Mouse (Mus musculus) embryonic fibroblast, embryonic 13.5 days (primary cell): Measurements from ENCODE around the gene Gata2. TPM values are rescaled to one million over a fixed set of nuclear protein-coding genes. Genes with fewer than 3 reads are reported as not detected.
"Not testable (repeated sequence)": the region's sequence is repeated elsewhere in the genome, so short reads cannot be mapped to it uniquely, and the experiment has no call there.

ENCODE experiments used
- H3K27ac ChIP-seq: 2 replicates; pipeline ENCODE4 v1.5.1; 2012; ENCODE audit warnings: low read length, control low read depth, inconsistent platforms; ENCODE audit not compliant: insufficient read depth
- H3K4me1 ChIP-seq: 2 replicates; pipeline ENCODE4 v1.6.1; 2011; ENCODE audit warnings: low read length; ENCODE audit not compliant: control insufficient read depth, insufficient read depth
- H3K4me3 ChIP-seq: 2 replicates; pipeline ENCODE4 v1.5.1; 2011; ENCODE audit warnings: mild to moderate bottlenecking, control low read depth, low read length; ENCODE audit not compliant: insufficient read depth
- CTCF ChIP-seq: IDR thresholded peaks from 2 replicates; pipeline ENCODE4 v1.5.1; 2011; ENCODE audit warnings: mild to moderate bottlenecking, control low read depth, low read length, moderate library complexity, borderline replicate concordance; ENCODE audit not compliant: insufficient read depth
- POLR2A ChIP-seq: IDR thresholded peaks from 2 replicates; pipeline ENCODE4 v1.6.1; 2011; ENCODE audit warnings: low read depth, mild to moderate bottlenecking, control low read depth, low read length, moderate library complexity
- polyA plus RNA-seq: library from polyadenylated mRNA; stranded (reverse); fragments of >200 nt; gene quantifications from 2 replicates; pipeline ENCODE4 v1.2.4, GENCODE M21; 2011; ENCODE audit warnings: low read depth; ENCODE audit not compliant: missing spikeins, insufficient read length

Gata2 gene
- polyA plus RNA-seq, result 6.4 and 10.9 TPM in 2 replicates

DNA sequence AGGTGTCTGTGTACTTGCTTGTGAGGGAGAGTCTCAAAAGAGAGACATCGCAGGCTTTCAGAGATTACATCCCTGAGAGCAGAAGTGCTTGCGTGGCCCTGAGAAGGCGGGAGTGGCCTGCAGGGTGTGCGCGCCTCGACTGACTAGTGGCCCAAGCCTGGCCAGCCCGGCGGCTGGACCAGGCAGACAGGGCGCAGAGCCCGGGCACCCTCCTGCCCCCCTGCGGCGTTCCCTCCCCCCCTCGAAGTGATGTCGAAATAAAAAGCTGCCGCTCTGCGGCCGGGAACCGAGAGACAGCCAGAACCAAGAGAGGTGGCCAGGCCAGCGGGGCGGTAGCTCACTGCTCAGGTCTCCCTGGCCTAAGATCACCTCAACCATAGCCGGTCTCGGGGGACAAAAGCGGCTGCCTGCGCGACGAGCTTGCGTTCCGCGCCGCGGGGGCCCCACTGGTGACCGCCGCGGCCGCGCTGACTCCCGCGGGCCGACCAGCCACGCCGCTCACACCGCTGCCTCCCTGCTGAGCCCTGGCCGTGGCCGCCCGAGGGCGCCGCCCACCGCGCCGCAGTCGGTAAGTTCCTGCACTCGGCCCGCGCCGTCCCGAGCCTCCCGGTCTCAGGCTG lies at the start of gene Gata2:
Gata2 (plus strand) TSS at position 459 of the 620 bp plus-strand sequence.
- Histone ChIP-seq H3K27ac (no peak within 1 kb of the TSS), H3K4me3 (peak within 1 kb of the TSS; percentile 24; the same call in 1 of the 2 replicates), H3K4me1 (no peaks in the 10 kb centered on the region; the same call in 1 of the 2 replicates)
- TF ChIP-seq CTCF, result 0 out of 2 replicates have a peak, but pooled peaks have one; percentile 8
- TF ChIP-seq POLR2A, result no peak

DNA sequence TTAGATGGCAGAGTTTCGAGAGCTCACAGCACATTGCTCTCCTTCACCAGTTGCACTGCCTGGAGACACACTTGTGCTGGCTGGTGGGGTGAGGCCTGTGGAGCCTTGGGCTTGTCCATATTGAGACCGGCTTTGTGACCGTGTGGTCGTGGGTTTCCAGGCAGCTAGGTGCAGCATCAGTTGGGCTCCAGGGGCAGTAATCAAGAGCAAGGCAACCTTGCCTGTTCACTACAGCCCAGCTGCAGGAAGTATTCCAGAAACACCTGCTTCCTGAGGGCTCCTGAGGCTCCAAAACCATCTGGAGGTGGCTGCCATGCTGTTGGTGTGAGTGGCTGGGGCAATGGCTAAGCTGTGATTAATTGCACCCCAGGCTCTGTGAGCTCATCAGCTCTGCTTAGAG lies 47.9 kb upstream of the Gata2 start:
- Histone ChIP-seq H3K4me1 (no peaks in the 10 kb centered on the region), H3K27ac (no peak overlapping the region), H3K4me3 (no peak overlapping the region)
- TF ChIP-seq CTCF (no peak), POLR2A (no peak)

DNA sequence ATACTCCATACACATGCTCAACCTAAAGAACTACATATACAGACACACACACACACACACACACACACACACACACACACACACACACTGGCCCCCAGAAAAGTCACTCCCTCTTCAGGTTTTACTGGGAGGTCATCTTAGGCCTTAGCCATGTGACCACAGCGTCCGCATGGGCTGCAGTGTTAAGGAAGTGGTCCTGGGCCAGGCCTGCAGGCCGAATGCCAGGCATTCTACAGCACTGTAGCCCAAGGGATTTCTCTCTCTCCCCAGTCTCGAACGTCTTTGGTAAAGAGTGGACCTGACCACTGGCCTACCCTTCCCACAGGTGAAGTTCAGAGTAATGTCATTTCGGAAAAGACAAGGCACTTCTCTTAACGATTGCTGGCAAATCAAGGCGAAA lies 47.1 kb upstream of the Gata2 start:
- no peak overlapping the region for H3K4me3 ChIP-seq
- no peaks in the 10 kb centered on the region for H3K4me1 ChIP-seq
- no peak overlapping the region for H3K27ac ChIP-seq
- TF ChIP-seq POLR2A (no peak), CTCF (no peak)

DNA sequence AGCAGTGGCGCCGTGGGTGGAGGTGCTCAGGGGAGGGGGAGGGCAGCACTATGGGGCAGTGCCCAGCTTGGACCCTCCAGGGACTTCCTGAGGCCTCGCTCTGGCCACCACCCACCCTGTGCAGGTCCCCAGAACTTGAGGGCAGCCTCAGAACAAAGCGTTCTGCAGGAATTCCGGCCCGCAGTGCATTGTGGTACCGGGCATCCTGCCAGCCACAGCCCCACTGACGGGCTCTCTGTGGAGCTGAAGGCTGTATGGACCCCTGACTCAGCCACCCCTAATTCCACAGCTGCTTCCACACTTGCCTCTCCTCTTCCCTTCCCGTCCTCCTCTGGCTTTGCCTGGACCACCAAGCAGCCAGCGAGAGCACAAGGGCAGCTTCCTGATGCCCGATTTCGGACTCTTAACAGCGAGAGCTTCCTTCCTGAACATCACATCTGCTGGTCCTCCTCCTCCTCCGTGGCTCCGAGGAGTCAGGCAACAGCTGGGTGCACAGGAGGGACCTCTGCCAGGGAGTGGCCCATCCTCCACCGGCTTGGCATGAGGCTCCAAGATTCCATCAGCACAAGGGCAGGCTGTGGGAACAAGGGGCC lies 46.2 kb upstream of the Gata2 start:
- no peak for TF ChIP-seq CTCF
- TF ChIP-seq POLR2A, result no peak
- Histone ChIP-seq H3K4me1 (no peaks in the 10 kb centered on the region), H3K27ac (no peak overlapping the region), H3K4me3 (no peak overlapping the region)

DNA sequence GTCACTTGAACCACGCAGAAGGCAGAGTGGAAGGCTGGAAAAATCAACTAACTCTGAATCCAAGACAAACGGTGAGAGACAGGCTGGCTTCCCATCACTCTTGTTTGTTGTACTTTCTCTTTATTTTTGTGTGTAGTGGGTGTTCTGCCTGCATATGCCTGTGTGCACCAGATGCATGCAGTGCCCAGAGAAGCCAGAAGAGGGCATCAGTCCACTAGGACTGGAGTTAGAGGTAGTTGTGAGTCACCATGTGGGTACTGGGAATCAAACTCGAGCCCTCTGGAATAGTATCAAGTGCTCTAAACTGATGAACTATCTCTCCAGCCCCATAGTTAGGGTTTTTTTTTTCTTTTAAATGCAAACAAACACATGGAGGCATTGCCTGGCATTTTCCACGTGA lies 42.4 kb upstream of the Gata2 start:
- no peak overlapping the region for H3K27ac ChIP-seq
- no peaks in the 10 kb centered on the region for H3K4me1 ChIP-seq
- TF ChIP-seq CTCF (no peak), POLR2A (no peak)
- no peak overlapping the region for H3K4me3 ChIP-seq

DNA sequence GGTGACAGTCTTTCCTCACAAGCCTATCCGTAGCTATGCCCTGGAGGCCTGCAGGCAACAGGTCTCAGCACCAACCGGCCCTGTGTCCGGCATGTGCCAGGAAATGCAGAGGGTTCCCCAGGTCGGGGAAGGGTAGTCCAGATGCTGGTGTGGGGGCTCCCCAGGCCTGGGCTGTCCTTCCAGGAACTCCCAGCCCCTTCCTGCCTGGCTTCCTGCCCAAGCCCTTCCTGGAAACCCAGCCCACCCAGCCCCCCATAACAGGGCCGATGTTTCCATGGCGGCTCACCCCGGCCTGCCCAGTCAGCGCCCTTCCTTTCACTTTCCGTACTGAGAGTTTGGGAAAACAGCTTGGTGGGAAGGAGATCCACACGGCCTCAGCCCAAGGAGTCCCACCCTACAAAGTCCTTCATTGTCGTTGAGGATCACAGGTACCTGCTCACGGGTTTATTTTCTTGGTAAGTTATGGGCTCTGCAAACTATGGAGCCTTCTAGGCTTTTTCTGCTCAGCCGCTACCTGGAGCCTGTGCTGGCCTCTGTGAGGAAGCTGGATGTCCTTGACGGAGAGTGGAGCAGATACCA lies 41.5 kb upstream of the Gata2 start:
- TF ChIP-seq POLR2A (no peak), CTCF (no peak)
- H3K4me1 ChIP-seq, result no peaks in the 10 kb centered on the region
- H3K4me3 ChIP-seq, result no peak overlapping the region
- no peak overlapping the region for H3K27ac ChIP-seq

DNA sequence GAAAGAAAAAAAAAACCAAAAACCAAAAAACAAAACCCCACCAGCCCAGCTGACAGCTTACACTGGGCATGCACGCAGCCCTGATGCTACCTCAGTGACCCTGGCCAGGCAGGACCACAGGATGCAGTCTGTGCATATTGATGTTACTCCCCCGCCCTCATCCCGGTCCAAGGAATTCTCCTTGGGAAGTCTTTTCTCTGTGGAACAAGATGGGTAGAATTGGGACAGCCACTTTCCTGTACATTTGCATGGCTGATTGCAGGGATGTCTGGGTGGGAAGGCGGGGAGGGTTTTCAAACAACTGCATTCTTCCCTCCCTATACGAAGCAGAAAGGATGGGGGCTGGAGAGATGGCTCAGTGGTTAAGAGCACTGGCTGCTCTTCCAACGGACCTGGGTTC lies 40.7 kb upstream of the Gata2 start:
- no peak overlapping the region for H3K4me3 ChIP-seq
- no peak for TF ChIP-seq POLR2A
- no peak for TF ChIP-seq CTCF
- no peak overlapping the region for H3K27ac ChIP-seq
- H3K4me1 ChIP-seq, result no peaks in the 10 kb centered on the region

DNA sequence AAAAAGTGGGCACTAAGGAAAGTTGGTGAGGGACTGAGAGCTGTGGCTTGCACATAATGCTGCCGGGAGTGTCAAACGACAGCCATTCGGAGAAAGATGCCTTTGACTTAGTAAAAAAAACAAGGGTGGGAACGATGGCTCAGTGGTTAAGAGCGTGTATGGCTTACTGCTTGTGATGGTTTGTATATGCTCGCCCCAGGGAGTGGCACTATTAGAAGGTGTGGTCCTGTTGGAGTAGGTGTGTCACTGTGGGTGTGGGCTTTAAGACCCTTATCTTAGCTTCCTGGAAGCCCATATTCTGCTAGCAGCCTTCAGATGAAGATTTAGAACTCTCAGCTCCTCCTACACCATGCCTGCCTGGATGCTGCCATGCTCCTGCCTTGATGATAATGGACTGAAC lies 38.1 kb upstream of the Gata2 start:
- H3K27ac ChIP-seq, H3K4me1 ChIP-seq, H3K4me3 ChIP-seq: not testable (repeated sequence)

DNA sequence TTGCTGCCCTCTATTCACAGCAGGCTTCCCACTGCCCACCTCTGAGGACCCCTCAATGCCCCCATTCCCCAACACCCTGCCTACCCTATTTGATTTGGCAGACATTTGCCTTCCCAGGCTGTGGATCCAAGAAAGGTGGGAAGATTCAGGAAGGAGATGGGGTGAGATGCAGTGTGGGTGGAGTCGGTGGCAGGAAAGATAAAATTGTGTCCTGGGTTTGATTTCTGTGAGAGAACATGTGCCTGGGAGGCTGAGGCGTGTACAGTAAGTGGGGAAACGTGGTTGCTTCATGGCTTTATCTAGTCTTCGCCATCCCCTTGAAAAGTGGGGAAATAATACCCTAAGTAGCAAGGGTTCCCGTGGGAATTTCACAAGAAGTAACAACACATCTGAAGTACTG lies 34.9 kb upstream of the Gata2 start:
- TF ChIP-seq POLR2A (no peak), CTCF (no peak)
- H3K4me1 ChIP-seq, result no peaks in the 10 kb centered on the region
- no peak overlapping the region for H3K4me3 ChIP-seq
- H3K27ac ChIP-seq, result no peak overlapping the region

DNA sequence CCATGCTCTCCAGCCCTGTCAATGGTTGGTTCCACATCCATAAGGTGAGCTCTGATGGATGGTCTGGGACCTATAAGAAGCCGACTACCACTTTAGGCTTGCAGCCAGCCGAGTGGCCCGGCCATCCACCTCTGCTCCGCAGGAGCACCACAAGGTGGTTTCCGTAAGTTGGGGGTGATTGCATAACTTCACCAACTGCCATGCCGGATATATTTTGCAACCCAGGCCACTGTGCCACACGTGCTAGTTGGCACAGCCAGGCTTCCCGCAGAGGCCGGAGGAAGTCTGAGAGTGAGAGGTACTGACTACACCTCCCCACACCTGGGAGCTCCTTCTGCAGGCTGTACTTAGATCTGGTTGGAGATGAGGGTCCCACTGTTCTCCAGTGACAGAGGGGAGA lies 27.6 kb upstream of the Gata2 start:
- TF ChIP-seq POLR2A, result no peak
- no peak for TF ChIP-seq CTCF
- no peaks in the 10 kb centered on the region for H3K4me1 ChIP-seq
- H3K27ac ChIP-seq, result no peak overlapping the region
- no peak overlapping the region for H3K4me3 ChIP-seq

DNA sequence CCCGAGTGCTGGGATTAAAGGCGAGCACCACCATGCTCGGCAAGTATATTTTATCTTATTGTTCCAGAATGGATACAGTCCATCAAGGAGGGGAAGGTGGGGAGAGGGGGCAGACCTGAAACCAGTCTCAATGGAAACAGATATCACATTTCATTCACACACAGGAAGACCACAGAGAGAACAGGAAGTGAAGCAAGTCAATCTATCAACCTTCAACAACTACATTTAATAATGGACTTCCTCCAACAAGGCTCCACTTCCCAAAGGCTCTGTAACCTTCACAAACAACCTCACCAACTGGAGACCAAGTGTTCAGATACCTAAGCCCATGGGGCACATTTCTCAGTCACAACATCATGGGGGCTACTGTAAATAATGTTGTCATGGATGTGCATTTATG lies 19.5 kb upstream of the Gata2 start:
- TF ChIP-seq CTCF (no peak), POLR2A (no peak)
- no peak overlapping the region for H3K27ac ChIP-seq
- no peaks in the 10 kb centered on the region for H3K4me1 ChIP-seq
- no peak overlapping the region for H3K4me3 ChIP-seq
